Mouse (Mus musculus): ENCODE results near the gene Rbfox1.

The Rbfox1 gene

DNA sequence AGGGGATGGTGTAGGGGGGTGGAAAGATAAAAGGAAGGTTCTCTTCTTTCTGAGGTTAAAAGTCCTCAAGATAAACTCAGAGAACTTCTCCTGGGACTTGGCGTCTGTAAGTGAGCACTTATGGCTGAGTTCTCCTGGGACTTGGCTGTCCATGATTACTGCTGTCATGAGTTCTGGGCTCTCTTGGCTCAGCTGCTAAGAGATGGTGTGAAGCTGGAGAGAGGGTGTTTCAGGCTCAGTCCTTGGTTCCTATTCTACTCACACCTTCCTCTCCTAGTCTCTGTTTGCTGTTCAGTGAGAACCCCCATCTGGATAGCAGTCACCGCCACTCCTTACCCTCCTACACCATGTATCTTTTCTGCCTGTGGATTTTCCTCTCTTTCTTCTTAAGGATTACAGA, 921.1 kb downstream of the Rbfox1 start:
- DNase-seq (ENCODE audit: extremely low spot score, low read depth, low spot score), result no peak

DNA sequence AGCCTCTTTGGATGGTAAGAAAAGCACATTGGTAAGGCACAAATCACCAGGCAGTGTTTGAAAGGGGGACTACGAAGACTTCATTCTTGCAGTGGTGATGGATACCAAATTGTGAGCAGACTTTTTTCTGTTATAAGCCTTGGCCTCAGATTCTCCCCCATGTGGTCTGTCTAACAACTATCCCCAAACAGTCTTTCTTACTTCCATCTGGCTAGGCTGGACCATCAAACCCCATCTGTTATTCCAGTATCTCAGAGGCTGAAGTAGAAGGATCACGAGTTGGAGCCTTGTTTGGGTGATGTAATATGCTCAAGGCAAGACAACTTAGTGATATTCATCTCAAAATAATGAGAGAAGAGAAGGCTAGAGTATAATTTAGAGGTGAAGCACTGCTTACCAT, 922.7 kb downstream of the Rbfox1 start:
- no peak for DNase-seq (ENCODE audit: extremely low spot score, low read depth, low spot score)

DNA sequence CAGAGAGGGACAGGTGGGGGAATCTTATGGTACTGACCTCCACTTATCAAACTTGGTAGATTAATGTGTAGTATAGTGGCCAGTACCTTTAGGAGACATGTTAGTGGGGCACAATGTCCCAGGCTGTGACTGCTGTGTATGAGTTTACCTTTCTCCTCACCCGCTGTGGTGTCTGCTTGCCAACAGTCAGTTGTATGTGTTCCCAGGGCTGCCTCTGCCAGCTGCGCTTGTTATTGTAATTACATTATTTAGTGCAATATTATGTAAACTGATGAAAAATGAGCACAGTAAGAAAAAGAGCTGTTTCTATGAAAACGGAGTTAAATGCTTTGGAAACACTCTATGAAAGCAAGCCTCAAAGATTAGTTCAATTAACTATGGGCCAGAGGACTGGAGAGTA, 928.7 kb downstream of the Rbfox1 start:
- DNase-seq (ENCODE audit: extremely low spot score, low read depth, low spot score), result no peak

DNA sequence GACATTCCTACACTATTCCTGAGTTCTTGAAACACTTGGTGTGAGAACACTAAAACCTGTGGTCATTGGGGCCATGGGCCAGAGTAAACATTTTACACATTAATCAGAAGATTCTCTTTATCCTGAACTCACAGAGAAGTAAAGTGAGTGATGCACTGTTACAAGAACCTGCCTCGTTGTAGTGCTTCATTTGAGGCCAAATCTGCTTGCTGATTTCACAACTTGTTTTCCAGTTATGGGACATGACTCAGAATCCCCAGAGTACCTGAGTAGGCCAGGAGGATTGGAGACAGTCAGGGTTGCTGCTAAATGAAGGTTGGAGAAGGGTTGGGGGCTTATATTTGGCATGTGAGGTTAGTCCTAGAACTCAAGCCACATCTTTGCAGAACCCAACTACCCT, 936.6 kb downstream of the Rbfox1 start:
- DNase-seq (ENCODE audit: extremely low spot score, low read depth, low spot score), result no peak

DNA sequence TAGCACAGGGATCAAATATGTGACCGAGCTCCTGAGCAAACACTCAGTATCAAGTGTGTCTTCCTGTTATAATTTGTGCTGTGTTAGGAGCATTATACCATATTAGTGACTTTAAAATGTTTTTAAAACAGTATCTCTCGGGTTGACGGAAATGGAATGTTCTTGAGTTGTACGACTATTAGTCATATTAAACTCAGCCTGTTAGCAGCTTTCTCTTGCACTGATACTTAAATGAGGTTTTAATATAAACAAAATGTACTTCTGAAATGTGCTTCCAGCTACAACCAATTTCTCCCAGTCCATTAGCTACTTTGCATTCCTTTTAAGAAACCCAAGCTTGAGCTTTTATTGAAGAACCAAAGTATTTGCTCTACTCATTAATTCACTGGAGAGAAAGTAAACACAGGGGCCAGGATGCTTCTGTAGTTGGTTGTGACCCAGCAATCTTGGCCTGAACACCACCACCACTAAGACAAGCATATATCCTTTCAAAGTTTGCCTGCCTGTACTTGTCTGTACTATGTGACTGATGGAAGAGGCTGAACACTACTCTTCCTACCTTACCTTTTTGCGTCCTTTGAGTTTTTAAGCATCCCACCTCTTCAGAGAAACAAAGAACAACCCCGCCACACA, 944.9 kb downstream of the Rbfox1 start:
- DNase-seq (ENCODE audit: extremely low spot score, low read depth, low spot score), result no peak

DNA sequence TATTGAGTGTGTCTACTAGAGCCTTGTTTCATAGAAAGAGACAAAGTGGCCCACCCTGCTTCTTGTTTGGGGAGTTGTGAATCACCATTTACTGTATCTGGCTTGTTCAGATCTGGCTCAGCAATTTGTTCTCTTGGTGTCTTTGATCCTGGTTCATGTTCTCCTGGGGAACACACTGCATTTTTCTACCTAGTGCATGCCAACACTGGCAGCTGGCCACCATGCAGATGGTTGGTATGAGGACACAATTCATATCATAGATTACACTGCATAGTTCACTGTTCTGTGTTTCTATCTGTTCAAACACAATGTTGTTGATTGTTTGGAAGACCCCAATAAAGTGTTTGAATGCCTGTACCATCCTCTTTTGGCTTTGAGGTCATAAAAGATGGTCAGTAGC, 948.3 kb downstream of the Rbfox1 start:
- DNase-seq (ENCODE audit: extremely low spot score, low read depth, low spot score), result no peak

DNA sequence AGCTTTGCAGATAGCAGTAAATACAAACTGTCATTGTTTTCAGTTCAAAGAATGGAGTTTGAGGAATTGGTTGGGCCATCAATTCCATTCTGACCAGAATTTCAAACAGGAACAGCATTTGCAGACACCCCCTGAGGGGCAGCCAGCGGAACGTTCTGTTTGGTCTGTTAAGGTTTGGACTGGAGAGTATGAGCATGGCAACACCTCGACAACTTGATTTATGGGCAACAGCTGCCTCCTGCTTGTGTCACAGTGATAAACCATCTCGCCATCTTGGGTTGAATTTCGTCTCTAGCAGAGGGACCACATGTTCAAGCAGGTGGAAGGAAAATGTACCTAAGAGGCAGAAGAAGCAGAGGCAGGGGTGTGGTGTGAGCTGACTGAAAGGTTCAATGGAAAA, 949.9 kb downstream of the Rbfox1 start:
- DNase-seq (ENCODE audit: extremely low spot score, low read depth, low spot score), result no peak

DNA sequence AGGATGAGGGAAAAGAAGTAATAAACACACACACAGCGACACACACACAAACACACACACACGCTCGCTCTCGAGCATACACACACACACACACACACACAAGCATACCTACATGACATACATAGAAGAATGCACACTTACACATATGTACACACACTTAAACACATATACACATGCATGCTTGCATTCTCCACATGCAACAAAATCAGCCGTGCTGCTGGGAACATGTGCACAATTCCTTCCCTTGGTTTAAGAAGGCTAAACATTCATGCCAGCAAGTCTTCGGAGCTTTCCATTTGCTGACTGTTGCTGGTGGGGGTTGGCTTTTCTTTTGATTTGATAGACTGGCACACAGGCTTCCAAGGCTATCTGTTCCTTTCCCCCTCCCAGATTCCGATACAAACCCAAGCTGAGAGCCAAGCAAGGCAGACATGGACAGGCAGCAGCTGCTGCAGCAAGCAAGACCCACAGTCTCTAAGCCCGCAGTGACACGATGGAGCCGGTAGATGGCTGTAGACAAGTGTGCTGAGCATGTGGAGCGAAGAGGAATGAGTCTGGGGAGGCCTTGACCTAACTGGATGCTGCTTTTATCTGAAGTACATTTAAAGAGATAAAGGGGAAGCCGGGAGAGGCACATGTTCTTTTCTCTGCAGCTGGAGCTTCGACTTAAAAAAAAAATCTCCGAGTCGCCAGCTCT, 954.3 kb downstream of the Rbfox1 start:
- no peak for DNase-seq (ENCODE audit: extremely low spot score, low read depth, low spot score)

DNA sequence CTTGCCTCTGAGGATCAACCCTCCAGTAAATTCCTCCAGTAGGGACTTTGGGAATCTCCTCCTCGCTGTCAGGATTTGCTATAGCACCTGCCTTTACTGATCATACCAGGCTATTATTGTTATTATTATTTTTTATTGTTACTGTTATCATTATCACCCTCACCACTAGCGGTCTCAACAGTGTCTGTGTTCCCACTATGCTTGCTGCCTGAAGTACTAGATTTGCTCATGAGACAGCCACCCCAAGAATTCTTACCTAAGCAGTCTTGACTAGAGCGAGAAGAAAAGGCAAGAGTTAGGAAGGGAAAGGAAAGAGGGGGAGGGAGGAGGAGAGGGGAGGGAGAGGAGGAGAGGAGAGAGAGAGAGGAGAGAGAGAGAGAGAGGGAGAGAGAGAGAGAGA, 954.9 kb downstream of the Rbfox1 start:
- DNase-seq (ENCODE audit: extremely low spot score, low read depth, low spot score), result no peak

DNA sequence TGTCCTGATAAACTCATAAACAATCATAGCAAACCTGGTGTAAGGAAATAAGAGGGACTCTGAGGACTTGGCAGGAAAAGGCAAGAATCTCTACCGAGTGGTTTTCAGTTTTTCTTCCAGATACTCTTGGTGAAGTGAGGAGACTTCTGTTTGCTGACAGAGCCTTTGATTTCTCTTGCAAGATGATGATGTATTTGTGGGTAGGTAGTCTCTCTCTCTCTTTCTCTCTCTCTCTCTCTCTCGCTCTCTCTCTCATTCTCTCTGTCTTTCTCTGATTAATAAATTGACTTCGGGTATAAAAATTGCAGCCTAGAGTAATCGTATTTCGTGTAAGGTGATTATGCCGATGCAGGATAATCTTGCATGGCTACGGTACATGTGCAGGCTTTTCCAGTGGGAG, 955.3 kb downstream of the Rbfox1 start:
- DNase-seq (ENCODE audit: extremely low spot score, low read depth, low spot score), result no peak

DNA sequence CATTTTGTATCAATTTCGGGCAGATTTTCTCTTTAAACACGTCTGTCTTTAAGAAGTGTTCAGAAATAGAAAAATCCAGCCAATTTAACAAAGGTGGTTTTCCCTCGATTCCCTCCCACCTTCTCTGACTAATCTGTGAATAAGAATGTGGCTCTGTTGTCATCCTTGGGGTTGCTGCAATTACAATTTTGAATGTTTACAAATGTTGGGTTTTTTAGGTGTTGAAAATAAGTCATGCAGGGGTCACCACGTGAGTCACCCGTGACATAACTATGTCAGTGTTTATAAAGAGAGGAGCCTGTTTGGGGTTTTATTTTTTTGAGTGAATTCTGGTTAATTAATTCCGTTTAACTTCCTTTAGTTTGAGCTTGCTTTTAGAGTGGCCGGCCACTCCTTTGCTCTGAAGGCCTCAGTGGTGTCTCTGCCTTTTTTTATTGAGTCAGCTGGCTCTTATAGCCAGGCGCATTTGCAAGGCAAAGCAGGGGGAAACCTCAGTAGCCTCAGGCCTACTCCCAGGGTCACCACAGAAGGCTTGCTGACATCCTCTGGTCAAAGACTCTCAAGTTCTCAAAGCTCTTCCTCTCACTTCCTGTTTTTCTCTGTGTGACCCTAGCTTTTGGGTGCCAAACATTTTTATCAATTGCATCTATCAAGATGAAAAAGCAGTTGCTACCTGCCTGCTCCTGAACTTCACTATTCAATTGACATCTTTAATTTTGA, 957.1 kb downstream of the Rbfox1 start:
- no peak for DNase-seq (ENCODE audit: extremely low spot score, low read depth, low spot score)

DNA sequence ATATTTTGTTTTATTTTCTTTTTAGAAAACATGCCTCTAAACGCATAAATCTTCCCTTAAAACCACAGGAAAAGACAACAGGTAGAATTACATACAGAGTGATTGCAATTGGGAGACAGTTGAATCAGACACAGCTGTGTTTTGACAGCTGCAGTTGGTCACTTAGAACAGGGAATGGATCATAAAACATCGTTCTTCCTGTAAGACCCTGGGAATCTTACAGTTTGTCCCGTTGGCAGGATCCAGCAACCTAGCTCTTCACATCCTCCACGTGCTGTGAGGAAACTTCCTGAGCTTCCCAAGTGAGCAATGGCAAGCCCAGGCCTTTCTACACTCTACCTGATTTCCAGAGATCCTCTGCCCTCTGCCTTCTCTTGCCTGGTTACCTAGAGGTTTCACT, 959.5 kb downstream of the Rbfox1 start:
- DNase-seq (ENCODE audit: extremely low spot score, low read depth, low spot score), result no peak

DNA sequence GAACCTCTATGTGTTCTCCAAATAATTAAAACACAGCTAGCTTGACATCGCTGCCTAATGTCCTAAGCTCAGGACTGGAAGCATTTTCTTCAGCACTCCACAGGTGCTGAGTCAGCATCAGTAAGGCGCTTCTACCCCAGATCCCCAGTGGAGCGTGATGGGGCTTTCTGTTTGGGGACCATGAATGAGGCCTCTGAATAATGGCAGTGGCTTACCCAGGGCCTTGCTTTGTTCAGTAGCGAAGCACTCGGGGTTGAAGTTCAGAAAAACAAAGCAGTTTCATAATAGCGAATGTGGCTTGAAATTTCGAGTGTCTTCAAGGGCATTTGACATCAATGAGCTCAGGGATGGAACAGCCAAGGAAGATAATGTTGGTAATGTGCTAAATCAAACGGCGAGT, 966.2 kb downstream of the Rbfox1 start:
- DNase-seq (ENCODE audit: extremely low spot score, low read depth, low spot score), result no peak

DNA sequence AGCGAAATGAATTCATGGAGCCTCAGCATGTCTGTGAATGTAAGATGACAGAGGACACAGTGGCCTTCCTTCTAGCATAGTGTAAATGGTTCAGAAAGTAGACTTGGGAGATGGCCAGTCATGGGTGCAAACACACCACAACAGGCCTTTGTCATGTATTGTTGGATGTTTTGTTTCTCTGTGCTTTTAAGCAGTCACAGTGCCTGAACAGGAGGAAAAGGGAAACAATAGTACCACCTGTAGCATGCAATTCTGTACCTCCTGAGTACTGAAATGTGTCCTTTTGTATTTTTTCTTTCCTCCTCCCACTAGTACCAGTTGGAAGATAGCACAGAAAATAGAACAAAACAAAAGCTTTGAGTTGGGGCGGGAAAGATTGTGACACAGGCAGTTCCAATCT, 968.6 kb downstream of the Rbfox1 start:
- no peak for DNase-seq (ENCODE audit: extremely low spot score, low read depth, low spot score)

DNA sequence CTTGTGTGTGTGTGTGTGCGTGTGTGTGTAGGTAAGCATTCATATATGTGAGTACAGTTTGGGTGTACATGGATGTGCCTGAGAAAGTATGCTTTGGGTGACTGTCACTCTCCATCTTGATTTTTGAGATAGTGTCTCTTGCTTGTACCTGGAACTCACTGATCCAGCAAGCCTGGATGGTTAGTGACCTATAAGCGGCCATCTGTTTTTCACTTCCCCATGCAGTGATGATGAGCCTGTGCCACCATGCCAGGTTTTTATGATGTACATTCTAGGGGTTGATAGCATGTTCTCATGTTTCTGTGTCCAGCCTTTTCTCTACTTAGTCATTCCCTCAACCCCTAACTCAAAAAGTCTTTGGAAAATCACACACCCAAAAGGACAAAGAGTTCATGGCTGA, 976.5 kb downstream of the Rbfox1 start:
- DNase-seq (ENCODE audit: extremely low spot score, low read depth, low spot score), result no peak

DNA sequence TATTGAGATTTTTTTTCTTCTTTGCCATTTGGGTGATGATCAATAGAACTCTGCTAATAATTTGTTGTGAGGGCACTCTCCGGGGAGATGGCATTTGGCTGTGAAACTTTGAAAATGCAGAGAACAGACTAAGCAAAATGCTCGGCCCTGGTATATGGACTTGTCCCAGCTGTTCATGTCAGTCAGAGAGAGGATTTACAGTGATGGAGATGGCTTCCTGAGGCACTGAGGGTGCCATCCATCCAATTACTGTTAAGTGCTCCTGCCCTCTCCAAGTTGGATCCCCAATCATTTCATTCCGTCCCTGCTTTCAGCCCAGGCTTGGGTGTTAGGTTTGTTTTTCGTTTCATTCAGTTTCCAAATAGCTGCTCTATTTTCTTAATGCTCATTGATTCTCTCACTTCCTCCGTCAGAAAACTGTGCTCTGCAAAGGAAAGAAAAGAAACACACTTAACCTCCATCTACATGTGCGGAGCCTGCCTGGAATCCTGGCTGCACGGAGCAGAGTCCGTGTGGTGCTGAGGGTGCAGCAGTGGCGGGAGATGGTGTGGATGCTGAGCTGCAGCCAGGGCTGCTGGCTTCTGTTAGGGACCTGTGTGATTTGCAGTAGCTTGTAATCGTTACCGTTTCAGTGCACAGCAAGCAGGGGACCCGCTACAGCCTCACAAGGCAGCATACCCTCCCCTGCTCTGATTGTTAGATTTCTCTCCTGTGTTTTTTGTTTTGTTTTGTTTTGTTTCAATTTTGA, 997.7 kb downstream of the Rbfox1 start:
- no peak for DNase-seq (ENCODE audit: extremely low spot score, low read depth, low spot score)

DNA sequence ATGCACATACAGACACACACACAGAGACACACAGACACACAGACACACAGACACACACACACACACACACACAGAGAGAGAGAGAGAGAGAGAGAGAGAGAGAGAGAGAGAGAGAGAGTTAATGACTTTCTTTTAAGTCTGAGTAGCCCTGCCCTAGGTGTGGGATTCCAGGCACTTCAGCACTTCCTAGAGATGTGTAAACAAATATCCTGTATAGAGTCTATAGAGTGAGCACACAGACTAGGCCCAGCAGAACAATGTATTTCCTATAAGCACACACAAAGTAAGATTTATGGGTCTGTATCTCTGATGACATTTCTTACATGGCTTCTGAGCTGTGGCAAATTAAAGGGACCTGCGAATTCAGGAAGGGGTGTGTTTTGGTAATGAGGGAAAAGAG, 998.6 kb downstream of the Rbfox1 start:
- no peak for DNase-seq (ENCODE audit: extremely low spot score, low read depth, low spot score)

DNA sequence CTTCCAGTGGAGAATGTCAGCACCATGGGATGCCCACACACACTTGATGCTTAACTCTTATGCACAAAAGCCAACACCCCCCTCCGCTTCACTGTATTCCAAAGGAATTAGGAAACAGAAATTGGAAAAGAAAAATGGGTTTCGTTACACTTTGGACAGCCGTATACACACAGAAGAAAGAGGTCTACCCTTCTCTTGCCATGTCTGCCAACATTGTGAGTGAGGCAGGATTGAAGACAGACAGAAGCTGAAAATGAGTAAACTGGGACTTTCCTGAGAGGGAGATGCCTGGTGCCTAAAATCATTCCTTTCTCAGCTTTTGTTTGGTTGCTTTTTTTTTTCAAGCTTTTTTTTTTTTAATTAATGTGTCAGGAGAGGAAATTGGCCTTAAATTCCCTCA, 1000.5 kb downstream of the Rbfox1 start:
- DNase-seq (ENCODE audit: extremely low spot score, low read depth, low spot score), result no peak

DNA sequence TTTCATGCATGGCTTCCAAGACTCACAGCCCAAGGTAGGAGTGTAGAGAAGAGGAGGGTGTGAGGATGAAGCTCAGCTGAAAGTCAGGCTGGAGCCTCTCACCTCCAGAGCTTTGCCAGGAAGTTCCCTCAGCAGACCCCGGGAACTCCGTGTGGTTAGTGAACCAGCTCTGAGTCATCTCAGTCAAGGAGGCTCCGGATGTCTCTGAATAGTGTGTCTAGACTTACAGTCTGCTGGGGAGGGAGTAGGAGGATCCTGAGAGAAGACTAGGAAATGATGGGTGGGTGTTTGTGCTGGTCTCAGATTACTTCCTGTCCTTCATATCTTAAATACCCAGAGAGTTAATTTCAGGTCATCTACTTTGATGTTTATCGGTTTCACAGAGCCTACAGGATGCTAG, 1004.1 kb downstream of the Rbfox1 start:
- DNase-seq (ENCODE audit: extremely low spot score, low read depth, low spot score), result no peak

DNA sequence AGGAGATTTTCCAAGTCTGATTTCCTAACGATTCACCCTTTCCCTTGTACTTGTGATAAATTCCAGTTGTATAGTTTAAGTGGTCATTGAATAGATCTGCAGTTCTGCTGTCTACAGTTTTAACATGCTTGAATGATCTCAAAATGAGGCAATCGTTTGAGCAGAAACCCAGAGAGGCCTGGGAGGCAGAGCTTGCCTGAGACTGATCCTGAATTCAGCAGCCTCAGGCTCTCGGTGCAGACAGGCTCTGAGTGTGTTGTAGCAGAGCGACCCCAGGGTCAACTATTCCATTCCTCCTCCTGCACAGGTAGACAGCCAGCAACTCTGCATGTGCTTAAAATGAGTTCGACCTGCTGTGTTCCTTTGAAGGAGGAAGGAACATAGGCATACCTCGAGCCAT, 1012.6 kb downstream of the Rbfox1 start:
- DNase-seq (ENCODE audit: extremely low spot score, low read depth, low spot score), result no peak

DNA sequence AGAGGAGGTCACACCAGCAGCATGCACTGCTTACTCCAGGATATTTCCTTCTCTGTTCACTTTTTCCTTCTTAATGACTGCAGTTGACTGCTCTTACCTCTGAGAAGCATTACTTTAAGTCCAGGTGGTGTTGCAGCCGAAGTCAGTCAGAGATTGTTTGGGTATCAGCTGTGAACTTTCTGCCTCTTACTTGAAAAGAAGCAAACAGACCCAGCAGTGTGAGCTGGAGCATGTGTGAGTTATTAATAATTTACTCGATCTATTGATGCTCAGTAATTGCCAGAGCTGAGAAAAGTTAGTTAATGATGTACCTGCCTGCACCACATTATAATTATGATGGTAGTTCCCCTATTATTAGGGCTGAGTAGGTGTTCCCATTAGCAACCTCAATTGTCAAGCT, 1014.9 kb downstream of the Rbfox1 start:
- no peak for DNase-seq (ENCODE audit: extremely low spot score, low read depth, low spot score)

DNA sequence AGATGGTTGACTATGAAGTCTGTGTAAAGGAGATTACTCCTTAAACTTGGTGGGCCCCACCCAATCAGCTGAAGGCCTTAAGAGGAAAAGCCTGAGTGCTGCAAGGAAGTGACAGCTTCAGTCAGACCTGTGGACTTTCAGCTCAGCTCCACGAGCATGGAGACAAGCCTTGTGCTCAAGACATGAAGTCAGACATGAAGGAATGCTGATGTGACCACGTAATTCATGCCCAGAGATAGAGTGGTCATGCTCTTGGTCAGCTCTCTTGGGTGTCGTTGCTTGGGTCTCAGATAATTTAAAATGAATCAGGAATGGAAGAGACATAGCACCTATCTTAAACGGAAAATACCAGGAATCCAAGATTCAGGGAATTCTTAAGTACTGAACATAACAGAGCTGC, 1019.8 kb downstream of the Rbfox1 start:
- DNase-seq (ENCODE audit: extremely low spot score, low read depth, low spot score), result no peak
